Mouse (Mus musculus) C2C12 (cell line): Measurements from ENCODE around the gene Jagn1.

Experiments used
- MAX ChIP-seq: IDR thresholded peaks from one replicate; pipeline ENCODE4 v1.6.1; 2011; ENCODE audit warnings: mild to moderate bottlenecking, control low read depth
- USF1 ChIP-seq: IDR thresholded peaks from one replicate; pipeline ENCODE4 v1.6.1; 2011; ENCODE audit warnings: low read depth, mild to moderate bottlenecking, control low read depth, moderate library complexity

DNA sequence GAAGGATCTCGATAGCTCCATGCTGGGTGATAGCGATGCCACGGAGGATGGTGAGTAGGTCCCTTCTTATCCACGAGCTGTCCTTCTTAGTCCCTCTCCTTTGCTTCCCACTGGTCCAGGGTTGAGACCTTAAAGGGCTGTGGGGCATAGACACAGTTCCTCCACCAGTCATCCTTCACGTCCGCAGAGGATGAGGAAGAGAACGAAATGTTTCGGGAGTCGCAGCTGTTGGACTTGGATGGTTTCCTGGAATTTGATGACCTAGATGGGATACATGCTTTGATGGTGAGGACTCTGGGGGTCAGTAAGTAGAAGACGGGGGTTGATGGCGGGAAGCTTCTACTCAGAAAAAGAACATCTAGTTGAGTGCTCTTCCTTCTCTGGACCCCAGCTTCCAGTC is 47.6 kb upstream of the Jagn1 start:
- no peak for TF ChIP-seq USF1
- TF ChIP-seq MAX: no peak
